Comparison of ENCODE assay signal across 31 mouse cellular contexts in the genomic region with DNA sequence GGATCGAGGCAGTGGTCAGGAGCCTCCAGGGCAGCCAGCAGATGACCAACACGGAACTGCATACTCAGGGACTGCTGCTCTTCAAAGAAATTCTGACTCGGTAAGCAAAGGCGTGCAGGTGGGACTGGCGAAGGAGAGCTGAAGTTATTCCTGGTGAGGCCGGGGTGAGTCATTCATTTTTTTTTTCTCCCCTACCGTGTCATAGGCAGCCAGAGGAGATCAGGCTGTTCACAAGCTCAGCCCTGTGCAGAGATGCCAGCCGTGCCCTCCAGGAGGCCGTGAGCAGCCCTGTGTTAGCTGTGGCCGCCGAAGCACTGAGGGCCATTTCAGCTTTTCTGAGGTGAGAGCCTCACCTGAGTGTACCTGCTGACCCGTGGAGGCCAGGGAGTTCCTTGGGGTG. TPM values are rescaled to one million over a fixed set of nuclear protein-coding genes. Genes with fewer than 3 reads are reported as not detected.
A peak's percentile ranks its signal among the peaks of the same experiment; 100 is the strongest.
DNase-seq lines count a peak whose midpoint lies in the region; ATAC-seq and TF ChIP-seq lines count a peak whose summit lies in the region.
"Had no signal": no experiment of that assay in that cellular context is flagged by ENCODE, and none has a peak within 500 bp of the region (broad histone marks: within the 10 kb centered on the region; RNA-seq: fewer than 3 reads in every experiment).

No protein-coding gene starts in this region.

- no peak overlapping the region for H3K4me3 ChIP-seq in heart, embryonic 11.5 days (ENCODE audit: low read depth, low read length)
- no peak overlapping the region; the same call in 1 of the 2 replicates for H3K4me3 ChIP-seq in olfactory bulb, adult 2 months (ENCODE audit: insufficient read depth, low read depth, low read length)
- H3K4me3 ChIP-seq: forebrain, embryonic 13.5 days; heart, adult 2 months; heart, embryonic 15.5 days; limb, embryonic 10.5 days; myocyte had no signal

- H3K27me3 ChIP-seq in heart, embryonic 11.5 days (ENCODE audit: control insufficient read depth, insufficient read depth, low read length) = peaks cover 10% of the 10 kb centered on the region
- H3K27me3 ChIP-seq: forebrain, embryonic 13.5 days had no signal

- peak; percentile 46 to 56 for DNase-seq in adrenal gland, adult (ENCODE audit: inconsistent age in 2 of 2, low spot score in 1 of 2)
- no peak for DNase-seq in adrenal gland, adult 8-10 months
- peak; percentile 80 for DNase-seq in heart, adult 11 months
- DNase-seq in right cerebral cortex, adult 2 months (ENCODE audit: low spot score in 2 of 2) = peak; percentile 45 to 50
- DNase-seq in right cerebral cortex, postnatal 14 days = no peak
- DNase-seq: cerebellum, adult 18-20 months; cerebellum, postnatal 25 days; heart, adult 2 months; kidney, postnatal 4 days; liver, postnatal 0 days; lung, postnatal 10 days; midbrain, embryonic 14.5 days had no signal

- TF ChIP-seq CTCF in olfactory bulb, adult 2 months (IDR thresholded peaks at IDR 0.05; ENCODE audit: insufficient read depth, low read depth, low read length) = peak; percentile 33; the same call in 1 of the 2 replicates

- H3K36me3 ChIP-seq in heart, embryonic 11.5 days (ENCODE audit: control insufficient read depth, insufficient read depth, low read length) = no peaks in the 10 kb centered on the region
- H3K36me3 ChIP-seq: G1E; heart, embryonic 15.5 days; limb, embryonic 10.5 days had no signal

- TF ChIP-seq POLR2A in olfactory bulb, adult 2 months (IDR thresholded peaks at IDR 0.05; ENCODE audit: insufficient read depth, low read depth, low read length) = no peak

- no peak overlapping the region for H3K4me2 ChIP-seq in heart, embryonic 11.5 days
- H3K4me2 ChIP-seq: forebrain, embryonic 13.5 days; heart, embryonic 15.5 days had no signal

- WGBS in heart, embryonic 11.5 days (ENCODE audit: insufficient replicate concordance) = 71% methylated on average over 12 of the region's 12 CpGs
- WGBS in olfactory bulb, adult 2 months = 49% methylated on average over 12 of the region's 12 CpGs

- ATAC-seq in heart, embryonic 11.5 days (replicated peaks; ENCODE audit: insufficient number of reproducible peaks, low FRiP score, low TSS enrichment) = no peak
- no peak for ATAC-seq in erythroid progenitor cell, adult 5-6 weeks (replicated peaks; ENCODE audit: low FRiP score, poor library complexity, severe bottlenecking)
- ATAC-seq: forebrain, embryonic 13.5 days; hindbrain, embryonic 16.5 days; intestine, embryonic 16.5 days; liver, postnatal 0 days had no signal

- no peak overlapping the region for H3K27ac ChIP-seq in heart, embryonic 11.5 days (ENCODE audit: low read depth, low read length)
- peak overlapping the region; percentile 95 for H3K27ac ChIP-seq in olfactory bulb, adult 2 months (ENCODE audit: insufficient read depth, low read depth, low read length)
- H3K27ac ChIP-seq: forebrain, embryonic 13.5 days; heart, adult 2 months; heart, embryonic 15.5 days; limb, embryonic 10.5 days had no signal

- no peaks in the 10 kb centered on the region for H3K9me3 ChIP-seq in heart, embryonic 11.5 days (replicated peaks; ENCODE audit: control insufficient read depth, low read length)
- H3K9me3 ChIP-seq: forebrain, embryonic 13.5 days; G1E; heart, embryonic 15.5 days; limb, embryonic 10.5 days had no signal

- H3K4me1 ChIP-seq in heart, embryonic 11.5 days (ENCODE audit: control insufficient read depth, insufficient read depth, low read length) = no peaks in the 10 kb centered on the region
- peaks cover 25% of the 10 kb centered on the region for H3K4me1 ChIP-seq in olfactory bulb, adult 2 months (ENCODE audit: control insufficient read depth, insufficient read depth, low read length)
- H3K4me1 ChIP-seq: forebrain, embryonic 13.5 days; heart, embryonic 15.5 days; limb, embryonic 10.5 days had no signal

- no peak overlapping the region for H3K9ac ChIP-seq in heart, embryonic 11.5 days (ENCODE audit: low read depth, low read length)
- H3K9ac ChIP-seq: forebrain, embryonic 13.5 days; heart, embryonic 15.5 days; liver, postnatal 0 days had no signal

RNA-seq across cellular contexts. Expression of a gene that starts 16.3 kb away (rescaled TPM):
- total RNA-seq in adrenal gland, adult 8-10 months (2022) = 1 to 10 TPM in 3 of 4 experiments, under 1 TPM in 1; 0.74 to 4.1 (median 2.4) TPM
- not detected in 2 replicates for polyA plus RNA-seq in heart, embryonic 11.5 days (2014; fragmentation: Nextera tagmentation; extraction: Ambion mirVana)
- polyA plus RNA-seq in olfactory bulb, adult 2 months (2012; ENCODE audit: insufficient read depth, insufficient read length, low replicate concordance, missing spikeins) = not detected in 2 replicates
- total RNA-seq in erythroid progenitor cell, adult 5-6 weeks (2015; ENCODE audit: low replicate concordance) = not detected in 2 replicates
- not detected in 2 replicates for total RNA-seq in erythroid progenitor cell, adult 5-6 weeks (2017; ENCODE audit: low replicate concordance)
- total RNA-seq: gastrocnemius, adult 8-10 months; heart, adult 2 months; hematopoietic stem cell, adult 5-6 weeks; liver, adult 2 months; megakaryocyte, adult 5-6 weeks had no signal
- polyA plus RNA-seq: embryonic facial prominence, embryonic 11.5 days; G1E; heart, adult 2 months; heart, embryonic 15.5 days; intestine, embryonic 16.5 days; kidney, embryonic 14.5 days; limb, embryonic 10.5 days; liver, adult 2 months; liver, postnatal 0 days; neural tube, embryonic 14.5 days had no signal

RNA-seq across cellular contexts. Expression of a gene that starts 27.2 kb away (rescaled TPM):
- total RNA-seq in adrenal gland, adult 8-10 months (2022) = not detected
- polyA plus RNA-seq in heart, embryonic 11.5 days (2014; fragmentation: Nextera tagmentation; extraction: Ambion mirVana) = not detected in 2 replicates
- polyA plus RNA-seq in olfactory bulb, adult 2 months (2012; ENCODE audit: insufficient read depth, insufficient read length, low replicate concordance, missing spikeins) = not detected in 2 replicates
- not detected in 2 replicates for total RNA-seq in erythroid progenitor cell, adult 5-6 weeks (2015; ENCODE audit: low replicate concordance)
- not detected in 2 replicates for total RNA-seq in erythroid progenitor cell, adult 5-6 weeks (2017; ENCODE audit: low replicate concordance)
- total RNA-seq: gastrocnemius, adult 8-10 months; heart, adult 2 months; hematopoietic stem cell, adult 5-6 weeks; layer of hippocampus, postnatal 10 days; liver, adult 2 months; megakaryocyte, adult 5-6 weeks had no signal
- polyA plus RNA-seq: embryonic facial prominence, embryonic 11.5 days; forebrain, embryonic 13.5 days; G1E; heart, adult 2 months; heart, embryonic 15.5 days; hindbrain, embryonic 16.5 days; intestine, embryonic 16.5 days; kidney, embryonic 14.5 days; limb, embryonic 10.5 days; liver, adult 2 months; liver, postnatal 0 days; myocyte; neural tube, embryonic 14.5 days; urinary bladder, adult 2 months had no signal

RNA-seq across cellular contexts. Expression of a gene that starts 38.7 kb away (rescaled TPM):
- 10 to 100 TPM; 77.0 to 94.9 (median 88.2) TPM for total RNA-seq in adrenal gland, adult 8-10 months (2022)
- 193 and 203 TPM in 2 replicates for polyA plus RNA-seq in heart, embryonic 11.5 days (2014; fragmentation: Nextera tagmentation; extraction: Ambion mirVana)
- not detected in 2 replicates for polyA plus RNA-seq in olfactory bulb, adult 2 months (2012; ENCODE audit: insufficient read depth, insufficient read length, low replicate concordance, missing spikeins)
- total RNA-seq in erythroid progenitor cell, adult 5-6 weeks (2015; ENCODE audit: low replicate concordance) = 62.7 and 97.3 TPM in 2 replicates
- total RNA-seq in erythroid progenitor cell, adult 5-6 weeks (2017; ENCODE audit: low replicate concordance) = 46.7 and 52.1 TPM in 2 replicates

RNA-seq across cellular contexts. Expression of a gene that starts 41.6 kb away (rescaled TPM):
- total RNA-seq in adrenal gland, adult 8-10 months (2022) = 10 to 100 TPM in 3 of 4 experiments, 1 to 10 TPM in 1; 8.9 to 13.7 (median 12.5) TPM
- polyA plus RNA-seq in heart, embryonic 11.5 days (2014; fragmentation: Nextera tagmentation; extraction: Ambion mirVana) = 9.5 and 9.6 TPM in 2 replicates
- polyA plus RNA-seq in olfactory bulb, adult 2 months (2012; ENCODE audit: insufficient read depth, insufficient read length, low replicate concordance, missing spikeins) = not detected in 2 replicates
- total RNA-seq in erythroid progenitor cell, adult 5-6 weeks (2015; ENCODE audit: low replicate concordance) = 2.9 and 12.6 TPM in 2 replicates
- 5.5 and 5.8 TPM in 2 replicates for total RNA-seq in erythroid progenitor cell, adult 5-6 weeks (2017; ENCODE audit: low replicate concordance)

RNA-seq across cellular contexts. Expression of a gene that starts 52.5 kb away (rescaled TPM):
- 100 to 1,000 TPM in 2 of 4 experiments, 10 to 100 TPM in 2; 50.8 to 137 (median 93.4) TPM for total RNA-seq in adrenal gland, adult 8-10 months (2022)
- polyA plus RNA-seq in heart, embryonic 11.5 days (2014; fragmentation: Nextera tagmentation; extraction: Ambion mirVana) = 23.8 TPM in 2 replicates
- 107 TPM in 1 of 2 replicates, not detected in the other for polyA plus RNA-seq in olfactory bulb, adult 2 months (2012; ENCODE audit: insufficient read depth, insufficient read length, low replicate concordance, missing spikeins)
- 21.0 and 34.2 TPM in 2 replicates for total RNA-seq in erythroid progenitor cell, adult 5-6 weeks (2015; ENCODE audit: low replicate concordance)
- 7.9 and 10.7 TPM in 2 replicates for total RNA-seq in erythroid progenitor cell, adult 5-6 weeks (2017; ENCODE audit: low replicate concordance)

Comparison
In these comparisons a context has a peak if more than half of its experiments do, and no peak if none do; other contexts are left out.
1. DNase-seq: peak in adrenal gland, adult (2 of 2), heart, adult 11 months (single experiment) and right cerebral cortex, adult 2 months (2 of 2); none in adrenal gland, adult 8-10 months (single experiment) and right cerebral cortex, postnatal 14 days (single experiment).